Mouse (Mus musculus) cerebellum, adult 2 months (tissue): ENCODE results near the gene Il1rl1.

Source experiments
- CTCF ChIP-seq: fragments of 200-500 bp; IDR thresholded peaks from 2 replicates; pipeline ENCODE4 v1.5.1; 2011; ENCODE audit warnings: low read depth, mild to moderate bottlenecking, control low read depth, low read length, moderate library complexity, borderline replicate concordance; ENCODE audit not compliant: insufficient read depth
- POLR2A ChIP-seq: fragments of 200-500 bp; IDR thresholded peaks from 2 replicates; pipeline ENCODE4 v1.6.1; 2011; ENCODE audit warnings: low read length, control low read depth, borderline replicate concordance; ENCODE audit not compliant: insufficient read depth

- TF ChIP-seq CTCF (no peak), POLR2A (no peak)
Observed at GRCm38 (mm10) chr1:40501126-40501525, 71.8 kb downstream of the Il1rl1 start.
